Mouse (Mus musculus) induced T-regulatory cell, adult 2 months (primary cell): ENCODE results near the gene Ap4e1.
"Not testable (repeated sequence)": the region's sequence is repeated elsewhere in the genome, so short reads cannot be mapped to it uniquely, and the experiment has no call there.

ENCODE experiments used
- DNase-seq: peaks from one replicate; pipeline ENCODE4 v3.0.0-alpha.2; 2012; ENCODE audit warnings: low read depth

Gene Ap4e1

DNA sequence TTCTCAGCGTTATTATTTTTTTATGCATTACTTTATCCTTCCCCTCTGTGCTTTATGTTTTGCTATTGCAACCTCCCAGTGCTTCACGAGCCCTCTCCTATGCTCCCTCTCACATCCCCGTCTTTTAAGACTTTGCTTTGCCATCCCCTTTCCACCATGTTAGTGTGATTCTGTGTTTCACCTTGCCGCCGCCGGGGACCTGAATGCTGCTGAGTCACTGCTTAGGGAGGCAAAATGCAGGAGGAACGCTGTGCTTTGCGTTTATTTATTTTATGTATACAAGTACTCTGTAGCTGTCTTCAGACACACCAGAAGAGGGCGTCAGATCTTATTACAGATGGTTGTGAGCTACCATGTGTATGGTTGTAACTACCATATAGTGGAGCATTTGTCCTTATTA lies 69.1 kb downstream of the Ap4e1 start:
- no peak for DNase-seq

DNA sequence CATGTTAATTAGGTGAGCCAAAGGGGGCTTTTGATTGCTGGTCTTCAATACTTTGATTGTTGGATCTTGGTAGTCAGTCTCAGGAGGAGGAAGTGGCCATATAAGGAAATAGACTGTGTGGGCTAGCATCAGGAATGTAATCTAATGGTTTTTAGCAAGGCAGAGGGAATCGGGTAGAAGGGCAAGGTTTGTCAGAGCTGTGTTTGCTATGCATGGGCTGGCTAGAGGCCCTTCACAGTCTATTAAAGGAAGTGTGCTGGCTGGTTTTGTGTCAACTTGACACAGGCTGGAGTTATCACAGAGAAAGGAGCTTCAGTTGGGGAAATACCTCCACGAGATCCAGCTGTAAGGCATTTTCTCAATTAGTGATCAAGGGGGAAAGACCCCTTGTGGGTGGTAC lies 70.5 kb downstream of the Ap4e1 start:
- DNase-seq = peak; percentile 14

DNA sequence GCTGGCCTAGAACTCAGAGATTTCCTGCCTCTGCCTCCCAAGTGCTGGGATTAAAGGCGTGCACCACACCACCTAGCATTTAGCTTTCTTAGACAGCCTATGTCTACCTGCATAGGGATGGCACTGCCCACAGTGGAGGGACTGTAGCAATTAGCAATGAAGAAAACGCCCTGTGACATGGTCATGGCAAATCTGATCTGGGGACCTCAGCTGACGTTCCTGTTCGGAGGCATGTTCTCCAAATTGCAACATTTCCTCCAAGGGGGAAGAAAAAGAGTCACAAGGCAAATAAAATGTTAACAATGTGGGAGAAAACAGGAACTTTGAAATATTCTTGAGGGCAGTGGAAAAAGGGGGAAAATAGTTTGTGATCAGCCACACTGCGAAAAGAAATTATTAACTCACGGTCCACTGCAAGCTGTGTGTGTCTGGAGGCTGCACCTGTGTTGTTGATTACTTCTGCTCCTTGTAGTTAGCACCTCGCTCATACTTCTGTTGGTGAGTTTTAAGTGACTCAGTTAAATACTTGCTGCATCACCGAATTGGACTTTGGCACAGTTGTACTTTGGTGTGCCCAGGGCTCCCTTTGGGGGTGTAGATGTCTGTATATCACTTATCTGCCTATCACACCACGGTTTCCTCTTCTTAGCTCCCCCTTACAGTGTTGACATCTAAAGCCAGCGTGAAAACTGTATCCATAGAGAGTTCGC lies 71.5 kb downstream of the Ap4e1 start:
- DNase-seq = no peak

DNA sequence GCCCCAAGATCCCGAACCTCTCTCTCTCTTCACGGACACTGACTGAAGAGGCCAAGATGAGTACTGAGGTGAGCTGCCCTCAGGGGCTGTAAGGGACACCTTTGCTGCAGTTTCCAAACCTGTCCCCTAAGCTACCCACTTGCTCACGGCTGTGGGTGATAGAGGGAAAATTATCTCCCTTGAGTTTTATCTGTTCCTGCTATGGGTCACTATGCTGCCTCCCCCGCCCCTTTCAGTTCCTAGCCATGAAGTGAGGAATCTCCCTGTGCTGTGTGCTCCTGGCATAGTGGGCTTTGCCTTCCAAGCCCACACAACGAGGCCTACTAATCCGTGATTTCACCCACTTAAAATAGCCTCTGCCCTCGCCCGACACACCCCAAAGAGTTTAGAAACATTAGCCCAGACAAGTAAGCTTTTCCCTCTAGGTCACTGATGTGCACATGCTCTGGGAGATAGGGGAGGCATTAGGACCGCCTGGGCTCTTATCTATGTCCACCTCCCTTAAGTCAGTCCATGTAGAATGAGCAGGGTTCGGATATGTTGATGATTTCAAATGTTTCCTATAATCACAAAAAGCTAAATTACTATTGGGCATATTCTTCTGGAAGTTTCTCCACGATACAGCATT lies 72.2 kb downstream of the Ap4e1 start:
- DNase-seq = no peak

DNA sequence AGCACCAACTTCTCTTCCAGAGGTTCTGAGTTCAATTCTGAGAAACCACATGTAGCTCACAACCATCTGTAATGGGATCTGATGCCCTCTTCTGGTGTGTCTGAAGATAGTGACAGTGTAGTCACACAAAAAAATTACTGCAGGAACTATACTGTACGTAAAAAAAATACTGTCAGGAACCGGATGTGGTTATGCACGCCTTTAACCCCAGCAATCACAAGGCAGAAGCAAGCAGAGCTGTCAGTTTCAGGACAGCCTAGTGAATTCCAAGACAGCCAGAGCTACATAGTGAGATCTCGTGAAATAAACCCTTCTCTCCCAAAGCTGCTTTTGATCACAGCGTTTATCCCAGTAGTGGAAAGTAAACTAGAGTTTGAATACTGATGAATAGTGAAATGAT lies 77.7 kb downstream of the Ap4e1 start:
- DNase-seq = peak; percentile 65

DNA sequence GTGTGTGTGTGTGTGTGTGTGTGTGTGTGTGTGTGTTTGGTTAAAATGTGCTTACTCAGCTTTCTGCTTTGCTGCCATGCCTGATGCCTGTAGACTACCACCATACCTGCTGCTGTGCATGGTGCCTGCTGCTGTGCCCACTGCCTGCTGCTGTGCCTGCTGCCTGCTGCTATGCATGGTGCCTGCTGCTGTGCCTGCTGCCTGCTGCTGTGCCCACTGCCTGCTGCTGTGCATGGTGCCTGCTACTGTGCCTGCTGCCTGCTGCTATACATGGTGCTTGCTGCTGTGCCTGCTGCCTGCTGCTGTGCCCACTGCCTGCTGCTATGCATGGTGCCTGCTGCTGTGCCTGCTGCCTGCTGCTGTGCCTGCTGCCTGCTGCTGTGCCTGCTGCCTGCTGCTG lies 81.6 kb downstream of the Ap4e1 start:
- DNase-seq = not testable (repeated sequence)

DNA sequence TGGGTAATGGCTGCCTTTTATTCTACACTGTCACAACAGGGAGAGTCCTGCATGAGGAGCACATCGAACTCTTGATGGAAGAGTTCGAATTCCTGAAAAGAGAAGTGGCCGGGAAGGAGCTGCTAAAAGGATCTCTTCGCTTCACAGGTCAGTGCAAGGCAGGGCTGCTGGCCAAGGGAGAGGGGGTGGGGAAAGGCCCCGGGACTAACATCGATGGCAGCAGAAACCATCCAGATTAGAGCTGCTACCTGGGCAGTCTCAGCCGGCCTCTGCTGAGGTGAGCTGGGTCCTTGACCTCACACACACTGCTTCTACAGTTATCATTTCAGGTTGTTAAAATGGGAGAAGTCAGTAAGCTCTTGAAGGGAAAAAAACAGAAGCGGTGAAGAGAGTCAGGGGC lies 83.5 kb downstream of the Ap4e1 start:
- DNase-seq = no peak

DNA sequence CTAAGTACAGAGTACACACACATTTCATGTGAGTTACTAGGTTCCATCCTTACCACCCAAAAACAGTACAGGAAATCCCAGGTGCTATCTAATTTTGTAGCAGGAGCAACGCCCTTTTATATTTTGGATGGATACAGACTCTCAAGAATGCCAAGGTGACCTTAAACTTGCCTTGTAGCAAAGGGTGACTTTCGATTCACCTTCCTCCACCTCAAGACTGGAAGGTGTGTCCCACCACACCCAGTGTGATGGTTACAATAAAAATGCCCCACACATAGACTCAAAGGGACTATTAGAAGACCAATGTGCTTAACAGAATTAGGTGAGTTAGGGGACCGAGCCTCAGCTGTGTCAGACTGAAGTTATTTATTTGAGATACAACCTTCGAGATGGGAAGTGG lies 100.5 kb downstream of the Ap4e1 start:
- DNase-seq = no peak
